Mouse (Mus musculus) limb, embryonic 15.5 days (tissue): ENCODE measurements at regions not wholly inside any gene's neighbourhood (a gene's known extent, or its start where the extent isn't known, plus 50 kb on each side); places are given as distances from the start of the nearest gene placed in this dataset.

Experiments used
- ATAC-seq: fragments of 200-750 bp; cut with Nextera tagmentation; 2 replicates; pipeline ENCODE4 v1.8.0; 2017; ENCODE audit warnings: low read depth, moderate TSS enrichment; ENCODE audit not compliant: insufficient number of reproducible peaks, low FRiP score, low TSS enrichment
- H3K27ac ChIP-seq: fragments of 300-500 bp; sonication (generic); 2 replicates; pipeline ENCODE4 v1.5.1; 2015; ENCODE audit warnings: moderate library complexity, mild to moderate bottlenecking, inconsistent platforms
- H3K27me3 ChIP-seq: fragments of 300-500 bp; sonication (generic); 2 replicates; pipeline ENCODE4 v1.6.1; 2015; ENCODE audit warnings: inconsistent platforms
- H3K36me3 ChIP-seq: fragments of 300-500 bp; sonication (generic); 2 replicates; pipeline ENCODE4 v1.6.1; 2015; ENCODE audit warnings: inconsistent platforms
- H3K4me1 ChIP-seq: fragments of 300-500 bp; sonication (generic); 2 replicates; pipeline ENCODE4 v1.6.1; 2015; ENCODE audit warnings: inconsistent platforms
- H3K4me2 ChIP-seq: fragments of 300-500 bp; sonication (generic); 2 replicates; pipeline ENCODE4 v1.6.1; 2015; ENCODE audit warnings: mild to moderate bottlenecking, inconsistent platforms
- H3K4me3 ChIP-seq: fragments of 300-500 bp; sonication (generic); 2 replicates; pipeline ENCODE4 v1.5.1; 2015; ENCODE audit warnings: mild to moderate bottlenecking, inconsistent platforms
- H3K9ac ChIP-seq: fragments of 300-500 bp; sonication (generic); 2 replicates; pipeline ENCODE4 v1.6.1; 2015; ENCODE audit warnings: inconsistent platforms
- H3K9me3 ChIP-seq: fragments of 300-500 bp; sonication (generic); 2 replicates; pipeline ENCODE4 v1.6.1; 2016; ENCODE audit warnings: inconsistent platforms
- WGBS: fragments of 180-500 bp; shearing (Covaris S2); methylation state at CpG from one replicate; pipeline ENCODE4 v1.1.7; 2015; 5-methylcytosine and 5-hydroxymethylcytosine counted together

DNA sequence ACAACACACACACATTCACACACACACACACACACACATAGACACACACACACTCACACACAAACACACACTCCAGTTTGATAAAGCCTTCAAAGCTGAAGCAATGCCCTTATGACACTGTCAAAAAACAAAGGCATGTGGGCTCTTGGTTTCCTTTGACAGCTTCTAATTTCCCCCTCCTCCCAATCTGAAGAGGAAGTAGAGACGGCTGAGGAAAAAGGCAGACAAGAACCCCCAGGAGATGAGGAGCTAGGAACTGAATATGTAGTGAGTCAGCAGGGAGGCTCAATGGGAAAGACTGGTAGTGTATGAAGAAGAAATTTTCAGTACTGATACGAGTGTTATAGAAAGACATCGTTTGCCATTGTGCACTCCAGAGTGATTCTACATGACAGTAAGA is 130.4 kb upstream of the Cpeb2 start:
- Histone ChIP-seq H3K9ac (no peak overlapping the region), H3K4me2 (no peak overlapping the region), H3K27ac (no peak overlapping the region), H3K9me3 (no peaks in the 10 kb centered on the region), H3K36me3 (no peaks in the 10 kb centered on the region), H3K4me1 (0 out of 2 replicates have a peak, but pooled peaks cover 3% of the 10 kb centered on the region), H3K27me3 (no peaks in the 10 kb centered on the region), H3K4me3 (no peak overlapping the region)
- WGBS, result 63% methylated on average over 3 of the region's 3 CpGs
- no peak for ATAC-seq

DNA sequence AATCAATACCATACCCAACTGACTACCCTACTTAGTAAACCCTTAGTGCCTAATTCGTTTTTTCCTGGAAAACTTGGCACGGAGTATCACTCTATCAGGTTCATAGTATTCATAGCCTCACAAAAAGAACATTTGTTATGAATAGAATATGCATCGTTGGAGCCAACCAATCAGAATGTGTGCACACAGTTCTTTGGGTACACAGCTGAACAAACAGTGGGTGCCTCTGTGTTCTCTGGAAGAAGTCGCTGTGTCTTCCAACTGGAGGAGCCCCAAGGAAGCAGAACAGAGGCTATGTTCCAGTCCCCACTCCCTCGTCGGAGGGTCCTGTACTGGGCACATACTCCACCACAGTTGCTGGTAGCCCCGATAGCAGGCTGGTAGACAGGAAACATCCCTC is 129.2 kb upstream of the Cpeb2 start:
- Histone ChIP-seq H3K27me3 (no peaks in the 10 kb centered on the region), H3K36me3 (no peaks in the 10 kb centered on the region), H3K4me2 (no peak overlapping the region), H3K4me1 (0 out of 2 replicates have a peak, but pooled peaks cover 3% of the 10 kb centered on the region), H3K27ac (no peak overlapping the region), H3K4me3 (no peak overlapping the region), H3K9ac (no peak overlapping the region), H3K9me3 (no peaks in the 10 kb centered on the region)
- 81% methylated on average over 7 of the region's 7 CpGs for WGBS
- no peak for ATAC-seq

DNA sequence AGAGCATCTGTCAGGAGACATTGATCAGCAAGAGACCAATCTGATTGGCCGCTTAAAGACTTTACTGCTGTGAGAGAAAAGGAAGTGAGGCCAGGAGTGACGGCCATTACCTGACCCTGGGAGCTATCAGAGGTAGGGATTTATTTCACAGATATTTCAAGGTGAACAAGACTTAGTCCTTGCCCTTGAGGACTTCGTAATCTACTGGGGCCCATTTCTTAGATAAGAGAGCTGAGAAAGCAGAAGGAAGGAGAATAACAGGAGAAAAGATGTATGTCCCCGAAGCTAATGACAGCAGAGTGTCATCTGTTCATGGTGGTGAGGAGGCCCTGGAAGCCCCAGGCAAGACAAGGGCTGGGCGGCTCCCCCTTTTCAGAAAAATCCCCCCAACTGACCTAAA is 127.4 kb upstream of the Cpeb2 start:
- Histone ChIP-seq H3K9ac (no peak overlapping the region), H3K4me2 (no peak overlapping the region), H3K27ac (no peak overlapping the region), H3K9me3 (no peaks in the 10 kb centered on the region), H3K4me1 (0 out of 2 replicates have a peak, but pooled peaks cover 3% of the 10 kb centered on the region), H3K27me3 (no peaks in the 10 kb centered on the region), H3K4me3 (no peak overlapping the region), H3K36me3 (no peaks in the 10 kb centered on the region)
- WGBS, result 73% methylated on average over 5 of the region's 5 CpGs
- no peak for ATAC-seq

DNA sequence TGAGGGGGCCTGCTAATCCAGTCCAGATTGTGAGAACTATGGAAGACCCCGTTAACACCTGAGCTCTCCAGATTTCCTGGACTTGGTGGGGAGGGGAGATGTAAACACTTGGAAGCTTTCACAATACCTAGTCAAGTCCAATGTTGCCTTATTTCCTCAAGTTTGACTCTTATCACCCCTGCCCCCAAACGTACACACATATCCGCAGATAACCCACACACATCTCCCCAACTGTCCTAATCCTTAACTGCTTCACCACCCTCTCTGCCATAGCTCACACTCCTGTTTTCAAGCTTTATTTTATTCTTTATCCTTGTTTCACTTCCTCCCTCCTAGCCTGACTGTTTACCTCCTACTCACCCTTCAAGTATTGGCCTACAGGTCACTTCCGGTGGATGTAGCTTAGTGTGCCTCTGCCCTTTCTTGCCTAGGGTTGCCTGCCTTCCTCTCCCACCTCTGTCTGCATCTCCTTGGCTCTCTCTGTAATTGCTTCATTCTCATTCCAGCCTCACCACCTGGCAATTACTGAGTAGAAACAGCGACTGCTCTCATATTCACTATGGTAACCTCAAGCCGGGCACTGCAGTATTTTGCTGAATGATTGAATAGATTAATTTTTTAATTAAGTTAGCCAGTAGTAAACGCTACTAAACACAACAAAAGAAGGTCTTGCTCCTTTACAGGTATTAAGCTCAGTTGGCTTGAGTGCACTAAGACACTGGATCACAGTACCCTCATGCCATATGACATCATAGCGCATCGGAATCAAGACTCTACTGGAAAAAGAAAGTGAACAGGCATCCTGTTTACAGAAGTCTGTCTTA is 125.3 kb upstream of the Cpeb2 start:
- H3K4me1 ChIP-seq, result 0 out of 2 replicates have a peak, but pooled peaks cover 2% of the 10 kb centered on the region
- 68% methylated on average over 9 of the region's 9 CpGs for WGBS
- no peak for ATAC-seq

DNA sequence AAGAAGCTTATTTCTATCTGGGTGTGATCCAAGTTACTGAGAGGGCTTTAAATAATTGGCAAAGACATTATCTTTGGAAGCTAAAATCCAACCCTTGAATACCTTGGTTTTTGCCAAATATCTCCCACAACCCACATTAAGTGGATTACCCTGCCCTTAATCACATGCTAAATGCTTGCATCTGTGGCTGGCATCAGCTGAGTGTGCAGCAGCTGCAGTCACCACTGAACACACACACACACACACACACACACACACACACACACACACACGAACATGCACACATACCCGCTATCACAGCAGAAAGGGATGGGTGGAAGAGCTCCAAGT is 124.7 kb upstream of the Cpeb2 start:
- H3K9me3 ChIP-seq, result no peaks in the 10 kb centered on the region
- 74% methylated on average over 2 of the region's 2 CpGs for WGBS
- no peaks in the 10 kb centered on the region for H3K27me3 ChIP-seq
- no peak overlapping the region for H3K9ac ChIP-seq
- no peak for ATAC-seq
- H3K36me3 ChIP-seq, result no peaks in the 10 kb centered on the region
- 0 out of 2 replicates have a peak, but pooled peaks cover 2% of the 10 kb centered on the region for H3K4me1 ChIP-seq
- H3K27ac ChIP-seq, result no peak overlapping the region
- H3K4me2 ChIP-seq, result no peak overlapping the region
- no peak overlapping the region for H3K4me3 ChIP-seq

More for the DNA sequence above, 125.3 kb upstream of the Cpeb2 start:
- Histone ChIP-seq H3K27me3 (no peaks in the 10 kb centered on the region), H3K4me3 (no peak overlapping the region), H3K4me2 (no peak overlapping the region), H3K9ac (no peak overlapping the region), H3K27ac (no peak overlapping the region), H3K9me3 (no peaks in the 10 kb centered on the region), H3K36me3 (no peaks in the 10 kb centered on the region)

DNA sequence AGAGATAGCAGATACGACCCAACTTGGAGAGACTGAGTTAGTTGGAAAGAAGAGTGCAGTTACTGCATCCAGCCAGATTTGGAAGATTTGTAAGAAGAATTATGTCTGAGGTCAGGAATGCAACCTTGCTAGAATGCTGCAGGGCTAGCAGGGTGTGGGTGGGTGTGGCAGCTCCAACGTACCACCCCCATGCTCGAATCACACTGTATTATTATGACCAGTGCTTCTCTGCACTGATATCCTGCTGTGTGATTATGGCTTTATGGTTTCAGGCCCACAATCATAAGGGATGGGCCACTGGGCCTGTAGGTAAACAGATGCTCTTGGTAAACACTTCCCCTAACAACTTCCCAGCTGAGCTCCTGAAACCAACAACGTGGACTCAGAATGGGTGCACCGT is 122.8 kb upstream of the Cpeb2 start:
- H3K9ac ChIP-seq, result no peak overlapping the region
- H3K4me2 ChIP-seq, result no peak overlapping the region
- no peaks in the 10 kb centered on the region for H3K27me3 ChIP-seq
- 0 out of 2 replicates have a peak, but pooled peaks cover 2% of the 10 kb centered on the region for H3K4me1 ChIP-seq
- 61% methylated on average over 5 of the region's 5 CpGs for WGBS
- H3K36me3 ChIP-seq, result no peaks in the 10 kb centered on the region
- no peak for ATAC-seq
- H3K9me3 ChIP-seq, result no peaks in the 10 kb centered on the region
- H3K27ac ChIP-seq, result no peak overlapping the region
- H3K4me3 ChIP-seq, result no peak overlapping the region

DNA sequence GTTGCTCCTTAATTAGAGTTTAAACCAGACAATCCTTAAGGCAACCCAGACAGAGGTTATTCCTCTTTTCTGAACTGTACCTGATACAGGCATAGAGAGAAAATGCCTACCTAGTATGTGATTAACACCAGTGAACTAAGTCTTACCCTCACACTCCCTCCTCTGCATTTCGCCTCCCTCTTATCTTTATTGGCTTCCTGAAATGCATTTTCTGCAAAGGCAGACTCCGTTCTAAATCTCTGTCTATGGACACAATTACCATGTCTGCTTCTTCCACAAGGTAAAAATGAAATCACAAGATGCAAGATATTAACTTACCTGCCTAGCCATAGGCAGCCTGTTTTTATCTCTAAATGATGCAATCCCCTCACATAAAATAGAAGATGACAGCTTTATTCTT is 121.2 kb upstream of the Cpeb2 start:
- no peaks in the 10 kb centered on the region for H3K36me3 ChIP-seq
- no peak overlapping the region for H3K4me3 ChIP-seq
- H3K4me2 ChIP-seq, result no peak overlapping the region
- no peaks in the 10 kb centered on the region for H3K27me3 ChIP-seq
- WGBS, result 49% methylated on average over 2 of the region's 2 CpGs
- H3K27ac ChIP-seq, result no peak overlapping the region
- 0 out of 2 replicates have a peak, but pooled peaks cover 2% of the 10 kb centered on the region for H3K4me1 ChIP-seq
- ATAC-seq, result no peak
- H3K9me3 ChIP-seq, result no peaks in the 10 kb centered on the region
- no peak overlapping the region for H3K9ac ChIP-seq

DNA sequence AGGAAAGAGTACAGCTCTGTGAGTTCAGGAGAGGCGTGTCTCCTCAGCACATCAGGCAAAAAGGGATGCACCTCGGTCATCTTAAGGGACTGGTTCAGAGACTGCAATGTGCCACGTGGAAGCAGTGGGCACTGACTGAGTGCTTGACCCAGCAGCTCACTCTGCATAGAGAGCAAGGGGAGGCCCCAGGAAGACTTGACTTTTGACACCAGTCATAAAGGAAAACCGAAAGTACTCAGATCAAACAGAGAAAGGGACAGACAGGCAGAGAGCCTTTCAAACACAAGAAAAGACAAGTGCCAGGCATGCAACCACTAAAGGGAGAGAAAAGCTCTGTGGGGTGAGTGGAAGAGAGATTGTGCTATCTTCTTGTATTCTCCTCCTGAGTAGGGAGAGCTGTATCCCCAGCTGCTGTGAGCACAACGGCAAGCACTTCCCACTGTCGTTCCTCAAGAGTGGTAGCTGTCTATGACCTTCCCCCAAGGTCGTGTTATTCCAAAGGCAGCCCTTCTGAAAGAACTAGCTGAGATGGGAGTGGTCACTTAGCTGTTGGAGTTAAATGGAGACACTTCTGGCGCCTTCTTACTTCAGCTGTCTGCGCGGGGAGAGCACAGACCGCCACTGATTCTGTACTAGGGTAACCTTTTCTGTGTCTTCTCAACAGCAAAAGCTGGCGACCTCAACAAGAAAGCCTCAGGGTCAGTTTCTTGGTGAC is 119.4 kb upstream of the Cpeb2 start:
- WGBS, result 76% methylated on average over 12 of the region's 12 CpGs

DNA sequence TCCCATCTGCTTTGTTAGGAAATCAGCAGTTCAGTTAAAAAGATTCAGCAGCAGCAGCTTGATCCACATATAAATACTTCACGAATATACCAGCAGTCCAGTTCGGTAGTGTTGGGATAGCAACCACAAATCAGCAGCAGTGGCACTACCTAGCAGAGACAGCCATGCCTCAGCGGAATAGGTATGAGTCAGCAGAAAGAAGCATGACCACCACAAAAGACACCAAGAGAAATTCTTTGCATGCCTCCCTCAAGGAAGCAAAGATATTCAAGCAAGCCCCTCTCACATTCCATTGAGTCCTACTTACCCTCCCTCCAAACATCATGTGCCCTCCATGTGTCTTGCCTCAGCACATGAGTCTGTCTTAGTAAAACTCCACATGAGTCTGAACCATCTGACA is 117.5 kb upstream of the Cpeb2 start:
- WGBS, result 86% methylated on average over 3 of the region's 3 CpGs
- Histone ChIP-seq H3K27ac (no peak overlapping the region), H3K4me3 (no peak overlapping the region), H3K36me3 (no peaks in the 10 kb centered on the region), H3K9ac (no peak overlapping the region), H3K4me1 (0 out of 2 replicates have a peak, but pooled peaks cover 2% of the 10 kb centered on the region), H3K4me2 (no peak overlapping the region), H3K9me3 (no peaks in the 10 kb centered on the region), H3K27me3 (no peaks in the 10 kb centered on the region)
- no peak for ATAC-seq

More for the DNA sequence above, 119.4 kb upstream of the Cpeb2 start:
- no peaks in the 10 kb centered on the region for H3K9me3 ChIP-seq
- ATAC-seq, result no peak
- no peak overlapping the region for H3K4me2 ChIP-seq
- H3K27ac ChIP-seq, result no peak overlapping the region
- no peak overlapping the region for H3K9ac ChIP-seq
- no peak overlapping the region for H3K4me3 ChIP-seq
- no peaks in the 10 kb centered on the region for H3K36me3 ChIP-seq
- H3K27me3 ChIP-seq, result no peaks in the 10 kb centered on the region
- H3K4me1 ChIP-seq, result 0 out of 2 replicates have a peak, but pooled peaks cover 2% of the 10 kb centered on the region

DNA sequence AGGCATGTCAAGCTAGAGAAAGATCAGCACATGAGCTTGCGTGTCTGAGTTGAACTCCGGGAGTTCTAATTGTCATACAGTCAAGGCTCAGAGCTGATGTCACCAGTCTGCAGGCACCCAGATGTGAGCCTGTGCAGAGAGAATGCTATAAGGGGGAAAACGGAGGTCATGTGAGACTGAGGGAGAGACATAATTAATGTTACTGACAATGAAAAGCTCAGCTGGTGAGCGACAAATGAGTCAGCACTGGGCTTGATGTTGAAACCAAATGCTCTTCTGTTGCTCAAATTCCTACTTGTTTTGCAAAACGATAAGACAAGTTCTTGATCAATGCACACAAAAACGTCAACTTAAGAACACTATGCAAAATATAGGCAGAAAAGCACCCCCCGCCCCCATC is 116.1 kb upstream of the Cpeb2 start:
- 56% methylated on average over 7 of the region's 7 CpGs for WGBS
- H3K9me3 ChIP-seq, result no peaks in the 10 kb centered on the region
- no peak overlapping the region for H3K4me2 ChIP-seq
- no peak overlapping the region for H3K4me3 ChIP-seq
- H3K4me1 ChIP-seq, result 0 out of 2 replicates have a peak, but pooled peaks cover 2% of the 10 kb centered on the region
- no peak overlapping the region for H3K9ac ChIP-seq
- H3K27me3 ChIP-seq, result no peaks in the 10 kb centered on the region
- no peak overlapping the region for H3K27ac ChIP-seq
- H3K36me3 ChIP-seq, result no peaks in the 10 kb centered on the region
- ATAC-seq, result no peak

DNA sequence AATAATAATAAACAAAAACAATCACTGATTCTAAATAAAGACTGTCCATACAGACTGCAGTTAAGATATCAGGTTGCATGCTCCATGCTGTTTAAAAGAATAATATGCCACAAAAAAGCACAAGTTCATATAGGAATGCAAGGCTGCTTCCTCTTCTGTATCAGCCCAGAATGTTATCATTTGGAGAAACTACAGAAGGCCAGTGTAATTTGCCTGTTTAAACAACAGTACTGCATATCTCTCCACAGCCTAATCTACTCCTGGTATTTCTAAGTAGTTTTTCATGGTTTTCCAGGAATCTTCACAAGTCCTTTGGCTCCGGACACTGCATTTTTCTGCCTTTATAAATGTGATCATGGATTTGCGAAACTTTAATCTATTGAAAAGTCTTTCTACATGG is 111.9 kb upstream of the Cpeb2 start:
- H3K4me3 ChIP-seq, result no peak overlapping the region
- H3K27me3 ChIP-seq, result no peaks in the 10 kb centered on the region
- H3K36me3 ChIP-seq, result no peaks in the 10 kb centered on the region
- no peaks in the 10 kb centered on the region for H3K4me1 ChIP-seq
- no peak for ATAC-seq
- 76% methylated on average over 2 of the region's 2 CpGs for WGBS
- no peak overlapping the region for H3K27ac ChIP-seq
- no peak overlapping the region for H3K9ac ChIP-seq
- H3K9me3 ChIP-seq, result no peaks in the 10 kb centered on the region
- no peak overlapping the region for H3K4me2 ChIP-seq

DNA sequence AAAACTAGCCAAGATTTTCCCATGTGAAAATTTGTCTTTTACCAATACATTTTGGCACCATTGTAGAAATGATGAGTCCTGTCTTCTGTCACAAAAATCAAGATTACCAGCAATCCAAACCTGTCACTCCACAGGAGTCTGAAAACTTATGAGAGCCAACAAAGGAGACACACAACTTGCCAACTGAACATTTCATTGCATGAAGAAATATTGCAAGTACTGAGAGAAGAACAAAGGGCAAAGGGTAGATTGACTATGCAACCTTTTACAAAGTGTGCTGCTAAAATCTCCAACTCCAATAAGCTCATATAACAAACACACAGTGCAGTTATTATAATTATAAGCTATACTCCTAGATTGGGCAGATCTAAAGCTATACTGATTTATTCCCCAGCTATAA is 108.7 kb upstream of the Cpeb2 start:
- Histone ChIP-seq H3K27me3 (no peaks in the 10 kb centered on the region), H3K27ac (no peak overlapping the region), H3K9ac (no peak overlapping the region), H3K36me3 (no peaks in the 10 kb centered on the region), H3K9me3 (no peaks in the 10 kb centered on the region), H3K4me1 (no peaks in the 10 kb centered on the region), H3K4me3 (no peak overlapping the region), H3K4me2 (no peak overlapping the region)
- no peak for ATAC-seq
